ENCODE assay signal across 7 mouse cellular contexts in the genomic region with DNA sequence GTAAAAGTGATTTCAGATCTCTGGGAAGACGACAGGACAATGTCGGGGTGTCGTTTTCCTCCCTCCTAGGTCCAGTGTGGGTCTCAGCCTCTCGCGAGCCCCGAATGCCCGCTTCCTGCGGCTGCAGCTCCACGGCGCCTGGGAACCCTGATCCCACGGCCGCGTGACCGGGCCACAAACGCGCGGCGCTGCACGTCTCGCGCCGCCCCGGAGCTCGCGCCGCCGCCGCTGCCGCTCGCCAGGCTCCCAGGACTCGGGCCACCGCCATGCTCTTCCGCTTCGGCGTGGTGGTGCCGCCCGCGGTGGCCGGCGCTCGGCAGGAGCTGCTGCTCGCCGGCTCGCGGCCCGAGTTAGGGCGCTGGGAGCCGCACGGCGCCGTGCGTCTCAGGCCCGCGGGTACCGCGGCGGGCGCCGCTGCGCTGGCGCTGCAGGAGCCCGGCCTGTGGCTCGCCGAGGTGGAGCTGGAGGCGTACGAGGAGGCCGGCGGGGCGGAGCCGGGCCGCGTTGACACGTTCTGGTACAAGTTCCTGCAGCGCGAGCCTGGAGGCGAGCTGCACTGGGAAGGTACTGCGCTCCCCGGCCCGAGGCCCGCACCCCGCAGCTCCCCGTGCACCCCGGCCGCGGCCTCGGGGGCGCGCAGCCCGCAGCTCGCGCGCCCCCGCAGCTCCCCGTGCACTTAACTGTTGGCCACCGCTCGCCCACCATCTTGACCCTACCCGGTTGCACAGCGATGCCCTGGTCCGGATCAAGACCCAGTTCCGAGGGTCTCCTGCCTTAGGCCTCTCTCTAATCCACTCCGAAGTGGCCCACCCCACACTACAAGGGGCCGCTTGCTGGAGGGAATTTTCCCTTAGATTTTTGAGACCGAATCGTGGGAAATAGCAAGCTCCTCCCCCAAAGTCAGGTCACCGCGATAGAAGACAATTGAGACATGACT. TPM values are rescaled to one million over a fixed set of nuclear protein-coding genes. Genes with fewer than 3 reads are reported as not detected.
DNase-seq lines count a peak whose midpoint lies in the region; ATAC-seq and TF ChIP-seq lines count a peak whose summit lies in the region.

A gene (plus strand): TSS at position 200 of the 937 bp plus-strand sequence.

- no peaks in the 10 kb centered on the region for H3K9me3 ChIP-seq in embryonic facial prominence, embryonic 11.5 days (replicated peaks; ENCODE audit: control insufficient read depth, low read length)
- H3K9me3 ChIP-seq in limb, embryonic 11.5 days (ENCODE audit: control insufficient read depth, low read length): no peaks in the 10 kb centered on the region
- peaks cover 6% of the 10 kb centered on the region; the same call in 1 of the 2 replicates for H3K9me3 ChIP-seq in midbrain, embryonic 13.5 days

- WGBS in embryonic facial prominence, embryonic 11.5 days: 1% methylated on average over 94 of the region's 106 CpGs
- WGBS in limb, embryonic 11.5 days: under 1% methylated on average over 77 of the region's 106 CpGs
- WGBS in midbrain, embryonic 13.5 days: under 1% methylated on average over 88 of the region's 106 CpGs
- under 1% methylated on average over 102 of the region's 106 CpGs for WGBS in small intestine, adult 2 months

- H3K4me3 ChIP-seq in embryonic facial prominence, embryonic 11.5 days (ENCODE audit: low read depth, low read length): peak within 1 kb of the TSS; percentile 68
- H3K4me3 ChIP-seq in limb, embryonic 11.5 days (ENCODE audit: low read depth, low read length): peak within 1 kb of the TSS; percentile 49
- H3K4me3 ChIP-seq in midbrain, embryonic 13.5 days (replicated peaks): peak within 1 kb of the TSS; percentile 69
- H3K4me3 ChIP-seq in small intestine, adult 2 months (ENCODE audit: low read depth, low read length): peak within 1 kb of the TSS; percentile 86

- peak within 1 kb of the TSS; percentile 94 for H3K27ac ChIP-seq in embryonic facial prominence, embryonic 11.5 days (replicated peaks; ENCODE audit: low read depth, low read length)
- H3K27ac ChIP-seq in limb, embryonic 11.5 days (replicated peaks; ENCODE audit: low read depth, low read length): peak within 1 kb of the TSS; percentile 94
- peak within 1 kb of the TSS; percentile 98 for H3K27ac ChIP-seq in midbrain, embryonic 13.5 days
- H3K27ac ChIP-seq in small intestine, adult 2 months (ENCODE audit: insufficient read depth, low read depth, low read length): peak within 1 kb of the TSS; percentile 85

- no peaks in the 10 kb centered on the region for H3K27me3 ChIP-seq in embryonic facial prominence, embryonic 11.5 days (ENCODE audit: control insufficient read depth, insufficient read depth, low read length)
- H3K27me3 ChIP-seq in limb, embryonic 11.5 days (ENCODE audit: control insufficient read depth, insufficient read depth, low read length): no peaks in the 10 kb centered on the region
- H3K27me3 ChIP-seq in midbrain, embryonic 13.5 days: 0 out of 2 replicates have a peak, but pooled peaks cover 4% of the 10 kb centered on the region
- H3K27me3 ChIP-seq in small intestine, adult 2 months (ENCODE audit: control insufficient read depth, insufficient read depth, low read length): no peaks in the 10 kb centered on the region

- H3K4me1 ChIP-seq in embryonic facial prominence, embryonic 11.5 days (ENCODE audit: control insufficient read depth, insufficient read depth, low read length): no peaks in the 10 kb centered on the region
- H3K4me1 ChIP-seq in limb, embryonic 11.5 days (ENCODE audit: control insufficient read depth, insufficient read depth, low read length): no peaks in the 10 kb centered on the region
- H3K4me1 ChIP-seq in midbrain, embryonic 13.5 days (replicated peaks): 0 out of 2 replicates have a peak, but pooled peaks cover 4% of the 10 kb centered on the region
- no peaks in the 10 kb centered on the region for H3K4me1 ChIP-seq in small intestine, adult 2 months (ENCODE audit: control insufficient read depth, insufficient read depth, insufficient read length, low read length)

- peak within 1 kb of the TSS; percentile 94 for H3K9ac ChIP-seq in embryonic facial prominence, embryonic 11.5 days (replicated peaks; ENCODE audit: low read length)
- peak within 1 kb of the TSS; percentile 93 for H3K9ac ChIP-seq in limb, embryonic 11.5 days (ENCODE audit: low read length)
- H3K9ac ChIP-seq in midbrain, embryonic 13.5 days (replicated peaks): peak within 1 kb of the TSS; percentile 89

- peak; percentile 98 for ATAC-seq in embryonic facial prominence, embryonic 11.5 days (replicated peaks; ENCODE audit: insufficient number of reproducible peaks, low FRiP score, low TSS enrichment, low read depth)
- ATAC-seq in limb, embryonic 11.5 days (ENCODE audit: insufficient number of reproducible peaks, low FRiP score, low TSS enrichment, low read depth): peak; percentile 98
- peak; percentile 98 for ATAC-seq in midbrain, embryonic 13.5 days

- no peaks in the 10 kb centered on the region for H3K36me3 ChIP-seq in embryonic facial prominence, embryonic 11.5 days (replicated peaks; ENCODE audit: control insufficient read depth, insufficient read depth, low read depth, low read length)
- no peaks in the 10 kb centered on the region for H3K36me3 ChIP-seq in limb, embryonic 11.5 days (ENCODE audit: control insufficient read depth, insufficient read depth, low read length)
- H3K36me3 ChIP-seq in midbrain, embryonic 13.5 days: no peaks in the 10 kb centered on the region
- H3K36me3 ChIP-seq in small intestine, adult 2 months (ENCODE audit: control insufficient read depth, insufficient read depth, low read length): no peaks in the 10 kb centered on the region

- peak within 1 kb of the TSS; percentile 70 for H3K4me2 ChIP-seq in embryonic facial prominence, embryonic 11.5 days (ENCODE audit: low read depth, low read length)
- H3K4me2 ChIP-seq in limb, embryonic 11.5 days (ENCODE audit: low read depth, severe bottlenecking): peak within 1 kb of the TSS; percentile 65
- peak within 1 kb of the TSS; percentile 66 for H3K4me2 ChIP-seq in midbrain, embryonic 13.5 days (replicated peaks)

- peak; percentile 53; the same call in 1 of the 2 replicates for TF ChIP-seq POLR2A in small intestine, adult 2 months (IDR thresholded peaks at IDR 0.05; ENCODE audit: low read depth, low read length)

- peak; percentile 91 for DNase-seq in adrenal gland, postnatal 10 days
- DNase-seq in embryonic facial prominence, embryonic 11.5 days (ENCODE audit: low spot score): peak; percentile 86
- peak; percentile 99 for DNase-seq in heart, adult 11 months
- peak; percentile 88 for DNase-seq in kidney, adult 18-20 months
- DNase-seq in limb, embryonic 11.5 days (ENCODE audit: low spot score): peak; percentile 86

- TF ChIP-seq CTCF in small intestine, adult 2 months (IDR thresholded peaks at IDR 0.05; ENCODE audit: extremely low read depth, insufficient read length, insufficient replicate concordance, low read depth, low read length): no peak

RNA-seq across cellular contexts. Expression of the gene that starts here (rescaled TPM):
- total RNA-seq in adrenal gland, postnatal 10 days (2021): 10 to 100 TPM; 10.2 to 15.6 TPM
- polyA plus RNA-seq in embryonic facial prominence, embryonic 11.5 days (2014; fragmentation: Nextera tagmentation; extraction: Ambion mirVana): 0.50 and 0.74 TPM in 2 replicates
- 0.37 and 0.87 TPM in 2 replicates for polyA plus RNA-seq in limb, embryonic 11.5 days (2014; fragmentation: Nextera tagmentation; extraction: Ambion mirVana)
- 0.71 and 1.6 TPM in 2 replicates for polyA plus RNA-seq in midbrain, embryonic 13.5 days (2015; fragmentation: Nextera tagmentation; extraction: Ambion mirVana)
- 1.8 and 4.4 TPM in 2 replicates for polyA plus RNA-seq in small intestine, adult 2 months (2012; rRNA removed)

Comparison
In these comparisons a context has a peak if more than half of its experiments do, and no peak if none do; other contexts are left out.
1. Peak in every context shown above with its lines: DNase-seq, ATAC-seq, H3K4me3 ChIP-seq and H3K27ac ChIP-seq.
2. Peak in DNase-seq, ATAC-seq, H3K4me3 ChIP-seq, H3K27ac ChIP-seq, H3K9ac ChIP-seq and H3K4me2 ChIP-seq in embryonic facial prominence, embryonic 11.5 days; RNA of the gene not detected or under 1 TPM.
3. Peak in DNase-seq, ATAC-seq, H3K4me3 ChIP-seq, H3K27ac ChIP-seq, H3K9ac ChIP-seq and H3K4me2 ChIP-seq in limb, embryonic 11.5 days; RNA of the gene not detected or under 1 TPM.